Mouse (Mus musculus): ENCODE data around the gene Fam71a. TPM values are rescaled to one million over a fixed set of nuclear protein-coding genes. Genes with fewer than 3 reads are reported as not detected.

The Fam71a gene
- polyA plus RNA-seq, 2 experiments from 2014 or later = not detected

- ATAC-seq = no peak
Measured at GRCm38 (mm10) chr1:191122744-191123143, 41.9 kb downstream of the Fam71a start.

- no peak for ATAC-seq
Measured at GRCm38 (mm10) chr1:191115514-191116238, 48.9 kb downstream of the Fam71a start.

GRCm38 (mm10) chr1:191114868-191115267 lies 49.7 kb downstream of the Fam71a start:
- no peak for ATAC-seq

Other genes with a start within 250 kb of the Fam71a start
- 10 to 100 TPM; 53.2 to 55.8 TPM for gene Angel2, start 239.7 kb downstream of the Fam71a start, polyA plus RNA-seq (2017; shearing (Covaris generic))
- under 1 TPM; 0.78 to 0.84 TPM for gene Vash2, start 185.5 kb downstream of the Fam71a start, polyA plus RNA-seq (2017; shearing (Covaris generic))
- 10 to 100 TPM in 1 of 2 experiments, 1 to 10 TPM in 1; 5.6 to 10.8 TPM for gene Flvcr1, start 138.7 kb downstream of the Fam71a start, polyA plus RNA-seq (2017; shearing (Covaris generic))
- not detected for gene Spata45, start 128.2 kb downstream of the Fam71a start, polyA plus RNA-seq (2017; shearing (Covaris generic))
- 10 to 100 TPM; 10.8 to 11.5 TPM for gene Tatdn3, start 101.9 kb downstream of the Fam71a start, polyA plus RNA-seq (2017; shearing (Covaris generic))
- gene Nsl1, start 101.8 kb downstream of the Fam71a start, polyA plus RNA-seq (2017; shearing (Covaris generic)) = 1 to 10 TPM; 1.6 to 3.7 TPM
- not detected for gene Batf3, start 67.0 kb downstream of the Fam71a start, polyA plus RNA-seq (2017; shearing (Covaris generic))
- gene Atf3, start 53.2 kb upstream of the Fam71a start, polyA plus RNA-seq (2017; shearing (Covaris generic)) = not detected
- gene Nenf, start 153.4 kb upstream of the Fam71a start, polyA plus RNA-seq (2017; shearing (Covaris generic)) = 1 to 10 TPM in 1 of 2 experiments, not detected in 1; 1.5 TPM
- gene Tmem206, start 161.1 kb upstream of the Fam71a start, polyA plus RNA-seq (2017; shearing (Covaris generic)) = 10 to 100 TPM; 24.4 to 29.2 TPM
- gene Ppp2r5a, start 238.5 kb upstream of the Fam71a start, polyA plus RNA-seq (2017; shearing (Covaris generic)) = 10 to 100 TPM; 44.5 to 70.5 TPM

Data from CD4-positive, CD25-positive, alpha-beta regulatory T cell, adult 4 months (primary cell).